Mouse (Mus musculus) Muller cell, postnatal 12 days (primary cell): ENCODE measurements at regions not wholly inside any gene's neighbourhood (a gene's known extent, or its start where the extent isn't known, plus 50 kb on each side); places are given as distances from the start of the nearest gene placed in this dataset.

Experiments used
- DNase-seq: peaks from one replicate; pipeline ENCODE4 v3.0.0-alpha.2; 2015; ENCODE audit errors: inconsistent ontology term

DNA sequence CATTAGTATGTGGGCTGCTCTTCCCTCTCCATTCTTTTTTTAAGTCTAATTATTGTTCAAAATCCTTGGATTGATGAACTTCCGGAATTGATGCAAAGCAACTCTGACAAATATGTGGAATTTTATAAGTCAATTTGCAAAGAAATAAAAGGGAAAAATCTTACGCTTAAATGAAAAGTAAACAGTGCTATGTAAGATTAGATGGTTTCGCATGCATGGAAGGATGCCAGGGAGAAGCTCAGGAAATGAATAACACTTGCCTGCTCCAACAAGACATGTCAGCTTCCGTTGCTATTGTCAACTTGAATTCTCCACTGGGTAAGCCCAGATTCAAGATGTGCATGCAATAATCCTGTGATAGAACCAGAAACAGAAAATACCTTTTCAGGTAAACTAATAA is 357.2 kb upstream of the Actbl2 start:
- peak; percentile 63 for DNase-seq

GRCm38 (mm10) chr13:110902994-110903644 is 351.7 kb upstream of the Actbl2 start:
- DNase-seq = peak; percentile 58

- peak; percentile 89 for DNase-seq
These were observed 347.4 kb upstream of the Actbl2 start for GRCm38 (mm10) chr13:110907319-110907955.

- DNase-seq = peak; percentile 79
These were observed 342.9 kb upstream of the Actbl2 start for GRCm38 (mm10) chr13:110911866-110912265.

- DNase-seq = no peak
These were observed 341.6 kb upstream of the Actbl2 start for GRCm38 (mm10) chr13:110913177-110913576.

- peak; percentile 85 for DNase-seq
These were observed 341.1 kb upstream of the Actbl2 start for GRCm38 (mm10) chr13:110913687-110914086.

DNA sequence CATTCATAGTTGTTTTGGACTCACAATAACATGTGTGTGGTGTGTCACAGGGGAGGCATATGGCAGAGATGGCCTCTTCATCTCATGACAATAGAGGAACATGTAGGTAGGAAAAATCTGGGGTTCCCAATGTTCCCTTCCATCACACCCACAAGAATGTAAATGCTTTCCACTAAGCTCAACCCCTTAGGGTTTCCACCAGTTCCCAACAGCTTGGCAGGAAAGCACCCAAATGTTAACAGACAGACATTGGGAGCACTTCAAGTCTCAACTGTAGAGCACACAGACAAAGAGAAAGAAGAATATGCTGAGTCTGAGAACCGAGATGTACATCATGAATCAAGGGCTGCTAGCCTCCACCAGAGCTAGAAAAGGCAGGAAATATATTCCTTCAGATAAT is 339.7 kb upstream of the Actbl2 start:
- DNase-seq = no peak

DNA sequence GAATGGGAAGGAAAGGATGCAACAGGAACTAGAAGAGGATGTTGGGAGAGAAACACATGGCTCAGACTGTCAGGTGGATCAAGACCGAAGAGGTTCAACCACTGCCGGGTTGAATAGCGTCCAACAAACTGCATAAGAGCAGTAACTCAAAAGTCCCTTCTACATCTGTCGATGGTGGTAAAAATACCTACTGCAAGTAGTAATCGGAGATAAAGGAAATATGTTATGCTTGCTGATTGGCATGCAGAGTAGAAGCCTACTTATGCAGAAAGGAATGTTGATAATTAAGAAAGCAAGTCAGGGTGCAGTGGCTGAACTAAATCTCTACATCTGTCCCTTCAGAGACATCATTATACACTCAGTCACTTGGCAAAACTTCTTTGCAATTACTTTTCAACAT is 330.9 kb upstream of the Actbl2 start:
- DNase-seq = peak; percentile 82

GRCm38 (mm10) chr13:110924897-110925296 is 329.9 kb upstream of the Actbl2 start:
- DNase-seq = no peak

GRCm38 (mm10) chr13:110928143-110928542 is 326.7 kb upstream of the Actbl2 start:
- DNase-seq = no peak

- peak; percentile 70 for DNase-seq
These were observed 325.9 kb upstream of the Actbl2 start for GRCm38 (mm10) chr13:110928894-110929293.

GRCm38 (mm10) chr13:110929579-110929978 is 325.2 kb upstream of the Actbl2 start:
- peak; percentile 96 for DNase-seq

DNA sequence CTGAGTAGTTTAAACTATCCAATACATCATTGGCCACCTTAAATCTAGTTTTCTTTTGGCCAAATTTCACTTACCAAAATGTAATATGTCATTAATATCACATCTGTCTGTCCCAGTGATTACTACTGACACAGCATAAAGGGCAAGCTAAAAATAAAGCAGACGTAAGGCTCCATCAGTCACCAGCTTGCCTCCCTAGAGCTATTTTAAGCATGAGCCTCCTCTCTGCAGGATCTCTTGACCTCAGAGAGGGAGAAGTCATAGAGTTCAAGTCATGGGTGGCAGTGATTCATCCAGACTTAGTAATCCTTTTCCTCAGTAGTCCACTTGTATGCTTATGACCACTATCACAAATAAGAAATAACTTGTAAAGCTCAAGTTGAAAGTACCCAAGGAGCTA is 313.2 kb upstream of the Actbl2 start:
- DNase-seq = no peak

DNA sequence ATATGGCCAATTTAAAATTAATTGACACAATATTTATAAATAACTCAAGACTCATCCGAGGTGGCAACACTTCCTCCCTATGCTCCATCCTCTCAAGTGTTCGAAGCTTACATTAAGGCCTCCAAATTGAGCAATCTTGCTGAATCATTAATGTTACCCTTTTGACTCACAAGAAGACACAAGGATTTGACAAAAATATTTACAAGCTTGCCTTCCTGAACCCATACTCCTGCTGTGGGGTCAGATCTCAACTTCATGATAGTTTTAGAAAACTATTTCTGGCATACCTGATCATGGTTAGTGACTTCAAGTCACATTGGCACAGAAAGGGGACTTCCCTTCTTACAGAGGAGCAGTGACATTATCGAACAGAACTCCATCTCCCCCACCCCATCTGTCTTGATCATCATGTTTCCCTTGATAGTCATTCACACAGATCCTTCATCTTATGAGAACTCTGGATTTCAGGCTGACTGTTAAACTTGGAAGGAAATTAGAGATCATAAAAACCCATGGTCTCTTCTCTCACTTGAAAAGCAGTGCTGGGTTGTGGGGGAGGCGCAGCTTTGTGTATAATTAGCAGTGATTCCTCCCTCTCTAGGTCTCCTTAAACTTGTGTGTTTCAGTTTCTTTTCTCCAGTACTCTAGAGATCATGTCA is 311.7 kb upstream of the Actbl2 start:
- no peak for DNase-seq

DNA sequence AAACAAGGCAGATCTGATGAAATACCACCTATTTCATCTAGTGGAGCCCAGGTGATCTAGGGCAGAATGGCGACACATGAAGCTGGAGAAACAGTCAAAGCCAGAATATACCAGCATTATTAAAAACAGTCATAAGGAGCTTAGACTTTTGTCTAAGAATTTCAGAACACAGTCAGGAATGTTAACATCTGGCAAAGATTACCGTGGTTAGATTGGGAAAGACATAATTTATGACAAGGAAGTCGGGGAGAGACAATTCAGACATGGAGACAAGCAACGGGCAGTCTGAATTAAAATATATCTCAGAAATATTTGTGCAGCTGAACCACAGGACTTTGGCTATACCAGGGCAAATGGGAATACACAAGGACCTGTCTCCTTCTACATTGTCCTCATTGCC is 310.8 kb upstream of the Actbl2 start:
- no peak for DNase-seq

DNA sequence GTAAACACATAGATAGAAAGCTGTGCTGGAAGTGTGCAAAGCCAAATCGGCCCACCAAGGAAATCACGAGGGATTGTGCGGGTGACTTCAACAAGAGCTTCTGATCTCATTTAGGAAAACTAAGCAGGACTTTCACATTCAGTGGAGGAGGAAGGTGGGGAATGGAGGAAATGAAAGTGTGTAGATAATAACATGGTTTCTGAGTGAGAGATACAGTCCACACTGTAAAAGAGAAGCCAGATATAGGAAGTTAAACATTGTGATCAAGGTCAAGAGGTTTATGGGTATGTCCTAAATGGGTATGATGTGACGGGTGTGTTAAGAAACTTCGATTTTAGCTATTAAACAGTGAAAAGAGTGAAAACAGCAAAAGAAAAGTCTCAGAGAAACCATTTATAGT is 310.1 kb upstream of the Actbl2 start:
- no peak for DNase-seq

DNA sequence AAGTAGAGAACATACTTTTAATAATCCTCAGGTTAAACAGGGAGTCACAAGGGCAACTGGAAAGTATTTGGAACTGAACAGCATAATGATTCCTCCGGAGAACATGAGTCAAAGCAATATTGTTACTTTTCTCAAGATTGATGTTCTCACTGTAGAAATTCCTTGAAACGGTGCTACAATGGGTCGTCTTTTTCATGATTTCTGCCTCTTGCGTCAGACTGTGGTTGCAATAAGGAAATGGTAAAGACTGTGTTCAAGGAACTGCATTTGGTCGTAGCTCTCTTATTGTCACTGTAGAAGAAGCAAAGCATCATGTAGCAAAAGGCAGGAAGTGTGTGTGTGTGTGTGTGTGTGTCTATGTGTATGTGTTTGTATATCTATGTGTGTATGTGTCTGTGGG is 294.6 kb upstream of the Actbl2 start:
- DNase-seq = no peak

DNA sequence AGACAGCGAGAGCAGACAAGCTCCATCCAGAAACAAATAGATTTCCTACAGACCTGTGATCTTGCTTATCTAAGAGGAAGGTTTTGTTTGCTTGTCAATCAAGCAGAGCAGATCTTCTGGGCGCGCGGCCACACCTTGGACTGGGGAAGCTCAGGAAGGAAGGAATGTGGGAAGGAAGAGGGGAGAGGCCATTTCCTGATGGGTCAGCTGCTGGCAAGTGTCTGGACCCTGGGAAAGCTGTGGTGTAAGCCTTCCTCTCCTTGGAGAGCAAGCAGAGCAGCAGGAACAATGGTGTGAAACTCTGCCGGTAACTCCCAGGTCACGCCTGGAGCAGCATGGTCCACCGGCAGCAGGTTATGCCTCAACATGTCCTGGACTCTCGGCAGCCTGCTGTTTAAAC is 287.7 kb upstream of the Actbl2 start:
- DNase-seq = peak; percentile 34

DNA sequence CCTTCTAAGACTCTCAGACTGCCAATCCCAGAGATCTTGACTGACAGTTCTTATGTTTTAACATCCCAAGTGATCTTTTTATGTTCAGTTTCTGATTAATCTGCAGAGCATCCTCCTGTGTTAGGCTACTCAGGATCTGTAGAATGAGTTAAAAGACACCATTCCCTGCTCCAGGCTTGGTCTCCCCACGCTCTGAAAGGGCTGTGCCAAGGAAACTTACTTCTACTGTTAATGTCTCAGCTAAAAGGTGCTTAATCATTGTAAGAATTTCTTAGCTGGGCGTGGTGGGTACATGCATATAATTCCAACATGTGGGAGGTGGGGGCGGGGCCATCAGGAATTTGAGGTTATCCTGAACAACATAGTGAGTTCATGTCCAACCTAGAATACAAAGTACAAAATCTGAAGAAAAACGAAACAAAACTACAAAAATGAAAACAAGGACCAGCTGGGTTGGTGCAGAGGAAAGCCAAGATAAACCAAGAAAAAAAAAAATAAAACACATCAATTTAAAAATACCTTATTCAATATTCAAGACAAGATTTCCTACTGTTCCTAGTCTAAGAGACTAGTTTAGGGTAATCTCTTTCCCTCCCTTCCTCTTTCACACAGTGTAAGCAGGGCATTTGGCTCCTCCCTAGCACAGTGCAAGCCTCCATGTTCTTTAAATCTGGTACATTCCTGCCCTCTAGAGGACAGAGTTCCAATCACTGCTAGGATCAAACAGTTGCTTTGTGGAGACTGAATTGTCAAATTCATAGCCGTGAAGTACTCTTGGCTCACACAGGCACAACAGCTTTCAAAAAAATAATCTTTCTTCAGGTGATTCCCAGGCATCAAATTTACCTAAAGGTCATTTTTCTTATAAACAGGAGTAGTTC is 286.9 kb upstream of the Actbl2 start:
- DNase-seq = peak; percentile 81

DNA sequence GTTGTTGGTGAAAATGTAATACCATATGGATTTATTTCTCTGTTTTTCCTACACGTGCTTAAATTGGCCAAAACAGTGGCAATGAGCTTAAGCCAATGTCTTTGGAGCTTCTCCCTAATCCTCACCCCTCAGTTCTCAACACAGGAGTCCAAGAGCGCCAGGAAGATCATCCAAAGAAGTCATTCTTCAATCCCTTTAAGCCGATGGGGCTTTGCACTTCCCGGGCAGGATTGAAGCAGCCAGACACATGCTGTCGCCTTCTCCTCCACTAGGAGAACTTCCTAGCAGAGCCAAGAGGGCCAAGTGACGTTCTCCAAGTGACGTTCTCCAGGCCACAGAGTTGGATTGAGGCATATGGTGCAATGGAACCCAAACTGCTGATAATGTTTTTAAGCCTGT is 286.3 kb upstream of the Actbl2 start:
- peak; percentile 12 for DNase-seq

GRCm38 (mm10) chr13:110977379-110977778 is 277.4 kb upstream of the Actbl2 start:
- no peak for DNase-seq

GRCm38 (mm10) chr13:110978022-110978421 is 276.8 kb upstream of the Actbl2 start:
- no peak for DNase-seq
